Mouse (Mus musculus) spleen, adult 18-20 months (tissue): ENCODE data around the gene Sf3b6.
A peak's percentile ranks its signal among the peaks of the same experiment; 100 is the strongest.

Experiments used
- DNase-seq, 2 experiments: peaks; one replicate each; pipeline ENCODE4 v3.0.0; 2022; ENCODE audit warnings: mixed read lengths in 2 of 2

Sf3b6 gene

GRCm38 (mm10) chr12:4841392-4841887 lies 24.1 kb downstream of the Sf3b6 start, which contains the start of gene Fkbp1b:
Gene Fkbp1b (minus strand): TSS chr12:4841591.
- DNase-seq: peak; percentile 11 to 34

GRCm38 (mm10) chr12:4842456-4842855 lies 25.1 kb downstream of the Sf3b6 start:
- DNase-seq: no peak

- DNase-seq: peak; percentile 75 to 82
Observed at GRCm38 (mm10) chr12:4842890-4843597, 25.7 kb downstream of the Sf3b6 start, which contains the start of gene Wdcp. Gene Wdcp (plus strand): TSS chr12:4843303.

- peak in 1 of 2 experiments; percentile 33 for DNase-seq
Observed at GRCm38 (mm10) chr12:4843741-4844140, 26.4 kb downstream of the Sf3b6 start.

GRCm38 (mm10) chr12:4856160-4856559 lies 38.8 kb downstream of the Sf3b6 start:
- peak in 1 of 2 experiments; percentile 39 for DNase-seq

GRCm38 (mm10) chr12:4856834-4857233 lies 39.5 kb downstream of the Sf3b6 start:
- no peak for DNase-seq

GRCm38 (mm10) chr12:4859241-4859914 lies 42.0 kb downstream of the Sf3b6 start:
- DNase-seq: no peak

GRCm38 (mm10) chr12:4862672-4863071 lies 45.3 kb downstream of the Sf3b6 start:
- DNase-seq: no peak

GRCm38 (mm10) chr12:4863654-4864337 lies 46.5 kb downstream of the Sf3b6 start:
- DNase-seq: no peak

- no peak for DNase-seq
Observed at GRCm38 (mm10) chr12:4864338-4864690, 47.0 kb downstream of the Sf3b6 start.

- no peak for DNase-seq
Observed at GRCm38 (mm10) chr12:4868924-4869323, 51.6 kb downstream of the Sf3b6 start.

GRCm38 (mm10) chr12:4871260-4871659 lies 53.9 kb downstream of the Sf3b6 start:
- DNase-seq: no peak

GRCm38 (mm10) chr12:4872273-4872672 lies 54.9 kb downstream of the Sf3b6 start:
- DNase-seq: no peak

GRCm38 (mm10) chr12:4872983-4873477 lies 55.7 kb downstream of the Sf3b6 start:
- no peak for DNase-seq

GRCm38 (mm10) chr12:4873531-4873930 lies 56.2 kb downstream of the Sf3b6 start:
- DNase-seq: no peak

GRCm38 (mm10) chr12:4874161-4874927 lies 57.0 kb downstream of the Sf3b6 start, which contains the start of gene Mfsd2b:
Gene Mfsd2b (minus strand): TSS chr12:4874359.
- peak; percentile 22 to 38 for DNase-seq

GRCm38 (mm10) chr12:4875623-4876022 lies 58.3 kb downstream of the Sf3b6 start:
- no peak for DNase-seq
